Mouse (Mus musculus) MEL (cell line): ENCODE results near the gene Map10.

Experiments
- POLR2AphosphoS2 ChIP-seq: IDR thresholded peaks from 2 replicates; pipeline ENCODE4 v1.6.1; 2011; ENCODE audit warnings: low read length, improper control_type of control experiment
- SIN3A ChIP-seq: IDR thresholded peaks from 2 replicates; pipeline ENCODE4 v1.6.1; 2012; ENCODE audit warnings: low read length, improper control_type of control experiment, inconsistent platforms
- SMC3 ChIP-seq: IDR thresholded peaks from 2 replicates; pipeline ENCODE4 v1.6.1; 2011; ENCODE audit warnings: low read depth, low read length, improper control_type of control experiment
- ZKSCAN1 ChIP-seq: IDR thresholded peaks from 2 replicates; pipeline ENCODE4 v1.6.1; 2012; ENCODE audit warnings: low read depth, mild to moderate bottlenecking, inconsistent platforms, low read length, improper control_type of control experiment, moderate library complexity

DNA sequence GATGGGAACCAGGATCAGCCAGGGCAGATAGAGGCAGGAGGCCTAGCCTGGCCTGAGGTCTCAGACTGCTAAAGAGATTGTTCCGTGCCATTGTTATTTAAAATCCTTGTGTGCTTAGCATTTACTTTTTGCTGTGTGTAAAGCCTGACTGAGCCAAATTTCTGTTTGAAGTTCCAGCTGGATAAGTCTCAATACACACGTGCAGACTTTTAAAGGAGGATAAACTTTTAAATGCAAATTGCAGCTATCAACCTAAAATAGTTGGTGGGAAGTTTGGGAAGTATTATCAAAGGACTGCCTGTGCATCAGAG is 3.8 kb upstream of the Map10 start:
- no peak for TF ChIP-seq POLR2AphosphoS2
- no peak for TF ChIP-seq SMC3
- TF ChIP-seq SIN3A, result no peak
- no peak for TF ChIP-seq ZKSCAN1
